Mouse (Mus musculus): Measurements from ENCODE around the gene Bpifb1.

DNA sequence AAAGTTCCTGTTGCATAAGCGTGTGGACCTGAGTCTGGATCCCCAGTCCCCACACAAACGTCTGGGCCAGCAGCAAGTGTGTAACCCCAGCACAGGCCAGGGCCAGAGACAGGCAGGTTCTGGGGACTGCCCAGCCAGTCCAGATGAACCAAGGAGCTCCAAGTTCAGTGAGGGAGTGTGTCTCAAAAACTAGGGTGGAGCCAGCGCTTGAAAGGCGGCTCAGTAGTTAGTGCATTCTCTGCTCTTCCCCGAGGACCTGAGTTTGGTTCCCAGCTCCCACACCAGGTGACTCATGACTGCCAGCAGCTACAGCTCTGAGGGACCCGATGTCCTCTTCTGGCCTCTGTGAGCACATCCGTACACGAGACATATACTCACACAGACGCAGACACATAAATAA lies 6.4 kb downstream of the Bpifb1 start:
- TF ChIP-seq NELFE (IDR thresholded peaks at IDR 0.05; ENCODE audit: low read depth, low read length): no peak
- TF ChIP-seq POLR2AphosphoS2 (IDR thresholded peaks at IDR 0.05; ENCODE audit: low read depth, low read length): no peak
- no peak for TF ChIP-seq CTCF (conservative IDR thresholded peaks at IDR 0.05 in 1 of 2, IDR thresholded peaks at IDR 0.05 in 1 of 2; ENCODE audit: low read depth in 2 of 2, low read length in 2 of 2)
- TF ChIP-seq JUN (IDR thresholded peaks at IDR 0.05; ENCODE audit: insufficient read depth, low read depth, low read length): no peak
- no peak for TF ChIP-seq ZC3H11A (IDR thresholded peaks at IDR 0.05; ENCODE audit: low read depth, low read length)
- no peak for TF ChIP-seq ELF1 (IDR thresholded peaks at IDR 0.05; ENCODE audit: low read depth, low read length)
- TF ChIP-seq MAFK (IDR thresholded peaks at IDR 0.05; ENCODE audit: insufficient replicate concordance, low read length): no peak
- no peak for TF ChIP-seq ZMIZ1 (IDR thresholded peaks at IDR 0.05; ENCODE audit: low read depth, low read length)

Data from CH12.LX (cell line).